Mouse (Mus musculus): ENCODE data around the gene Dnajc1.

DNA sequence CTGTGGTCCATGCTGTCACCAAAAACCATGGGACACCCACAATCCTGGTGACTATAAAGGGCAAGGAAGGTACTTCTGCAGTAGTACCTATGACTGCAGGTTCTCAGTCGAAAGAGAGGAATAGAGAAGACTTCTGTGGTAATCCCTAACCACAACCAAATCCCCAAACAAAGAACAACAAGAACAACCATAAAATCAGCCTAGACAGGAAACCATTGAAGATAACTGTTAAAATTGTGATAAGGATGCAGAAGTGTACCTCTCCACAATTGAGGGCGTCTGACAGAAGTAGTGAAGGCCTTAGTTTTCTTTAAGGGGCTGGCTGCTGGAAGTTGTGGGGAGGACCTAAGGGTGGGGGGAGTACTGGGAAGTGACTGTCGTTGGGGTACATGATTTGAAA is 91.7 kb downstream of the Dnajc1 start:
- no peak for TF ChIP-seq GATA1 (IDR thresholded peaks at IDR 0.05; ENCODE audit: borderline replicate concordance, low read length)
- no peak for TF ChIP-seq FLI1 (IDR thresholded peaks at IDR 0.05; ENCODE audit: low read length)

All from megakaryocyte, embryonic 14.5 days (primary cell).